Mouse (Mus musculus): ENCODE measurements around the gene Necab2. TPM values are rescaled to one million over a fixed set of nuclear protein-coding genes. Genes with fewer than 3 reads are reported as not detected.

Necab2 gene
- polyA plus RNA-seq, 1 experiment = 0.72 TPM

DNA sequence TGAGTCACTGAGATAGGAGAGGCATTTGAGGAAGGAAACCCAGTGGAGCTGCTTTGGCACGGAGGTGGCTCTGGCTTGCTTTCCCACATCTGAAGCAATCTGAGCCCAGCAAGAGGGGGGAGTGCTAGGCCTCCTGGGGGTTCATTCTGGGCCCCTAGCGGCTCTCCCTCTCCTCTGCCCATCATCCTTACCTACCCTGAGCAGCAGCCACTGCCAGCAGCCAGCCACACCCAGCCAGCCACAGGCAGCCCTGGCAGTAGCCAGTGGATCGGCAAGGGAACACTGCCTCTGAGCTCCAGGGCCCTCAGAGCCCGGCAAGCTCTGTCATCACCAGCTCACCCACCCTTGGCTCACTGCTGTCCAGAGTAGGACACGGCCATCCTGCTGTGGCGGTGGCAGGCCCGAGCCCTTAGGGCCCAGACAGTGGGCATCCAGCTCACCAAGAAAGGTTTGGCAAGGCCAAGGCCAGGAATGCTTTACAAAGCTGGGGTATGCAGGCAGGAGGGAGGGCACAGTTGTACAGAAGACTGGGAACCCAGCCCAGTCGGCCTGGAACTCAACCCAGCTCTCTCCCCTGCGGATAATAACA is 24.3 kb upstream of the Necab2 start:
- no peak overlapping the region for H3K4me3 ChIP-seq (ENCODE audit: low read depth, low read length)
- no peaks in the 10 kb centered on the region for H3K36me3 ChIP-seq (ENCODE audit: control insufficient read depth, insufficient read depth, low read length)
- 62% methylated on average over 9 of the region's 9 CpGs for WGBS
- H3K4me1 ChIP-seq (ENCODE audit: control insufficient read depth, insufficient read depth, insufficient read length, low read length) = peaks cover 29% of the 10 kb centered on the region
- H3K27ac ChIP-seq (ENCODE audit: insufficient read depth, low read depth, low read length) = peak overlapping the region; percentile 23; the same call in 1 of the 2 replicates
- no peaks in the 10 kb centered on the region for H3K27me3 ChIP-seq (ENCODE audit: control insufficient read depth, insufficient read depth, low read length)
- TF ChIP-seq POLR2A (IDR thresholded peaks at IDR 0.05; ENCODE audit: low read depth, low read length) (no peak), CTCF (IDR thresholded peaks at IDR 0.05; ENCODE audit: extremely low read depth, insufficient read length, insufficient replicate concordance, low read depth, low read length) (no peak)

DNA sequence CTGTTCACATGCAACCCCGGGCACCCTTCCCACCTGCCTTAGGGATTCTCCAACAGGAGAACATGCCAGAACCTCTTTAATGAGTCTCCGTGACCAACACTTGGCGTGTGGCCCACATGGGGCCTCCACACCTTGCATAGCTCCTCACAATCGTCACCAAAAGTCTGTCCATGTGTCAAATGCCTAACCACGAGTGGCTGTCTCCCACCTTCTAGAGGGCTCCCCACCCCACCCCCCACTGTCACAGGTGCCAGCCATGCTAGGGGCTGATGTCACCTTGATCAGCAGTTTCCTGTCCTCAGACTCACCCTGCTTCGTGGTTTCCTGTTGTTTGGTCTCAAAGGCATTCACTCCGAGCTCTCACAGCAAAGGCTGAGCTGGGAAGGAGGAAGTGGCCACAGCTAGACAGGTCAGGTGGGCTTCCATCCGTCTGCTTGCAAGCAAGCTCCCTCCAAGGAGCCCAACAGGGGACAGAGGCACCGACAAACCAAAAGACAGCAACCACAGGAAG is 22.8 kb upstream of the Necab2 start:
- H3K4me1 ChIP-seq (ENCODE audit: control insufficient read depth, insufficient read depth, insufficient read length, low read length) = peaks cover 41% of the 10 kb centered on the region
- no peaks in the 10 kb centered on the region for H3K27me3 ChIP-seq (ENCODE audit: control insufficient read depth, insufficient read depth, low read length)
- peak overlapping the region; percentile 92 for H3K27ac ChIP-seq (ENCODE audit: insufficient read depth, low read depth, low read length)
- H3K36me3 ChIP-seq (ENCODE audit: control insufficient read depth, insufficient read depth, low read length) = no peaks in the 10 kb centered on the region
- WGBS = 20% methylated on average over 9 of the region's 9 CpGs
- H3K4me3 ChIP-seq (ENCODE audit: low read depth, low read length) = peak overlapping the region; percentile 23
- TF ChIP-seq CTCF (IDR thresholded peaks at IDR 0.05; ENCODE audit: extremely low read depth, insufficient read length, insufficient replicate concordance, low read depth, low read length) (no peak), POLR2A (IDR thresholded peaks at IDR 0.05; ENCODE audit: low read depth, low read length) (0 out of 2 replicates have a peak, but pooled peaks have one; percentile 26)

DNA sequence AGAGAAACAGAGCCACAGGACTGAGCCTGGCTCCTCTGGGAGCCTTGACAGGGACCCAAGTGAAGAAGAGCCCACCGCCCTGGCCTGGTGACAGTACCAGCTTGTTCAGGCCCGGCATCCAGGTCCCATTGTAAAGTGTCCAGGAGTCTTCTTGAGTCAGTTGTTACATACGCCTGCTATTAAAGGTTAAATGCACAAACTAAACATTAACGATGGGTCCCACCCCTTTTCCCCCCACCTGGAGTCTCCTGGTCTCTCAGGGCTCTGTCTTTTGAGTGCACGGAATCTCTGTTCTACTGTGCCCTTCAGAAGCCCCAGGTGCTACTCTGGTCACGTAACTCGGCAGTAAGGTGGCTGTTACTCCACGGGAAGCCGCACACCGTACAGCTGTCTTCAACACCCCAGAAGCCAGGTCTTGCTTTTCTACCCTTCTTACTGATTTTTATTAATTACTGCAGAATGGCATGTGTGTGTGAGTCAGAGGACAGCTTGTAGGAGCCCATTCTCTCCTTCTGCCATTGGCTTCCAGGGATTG is 22.3 kb upstream of the Necab2 start:
- 71% methylated on average over 10 of the region's 10 CpGs for WGBS
- H3K27me3 ChIP-seq (ENCODE audit: control insufficient read depth, insufficient read depth, low read length) = no peaks in the 10 kb centered on the region
- peaks cover 47% of the 10 kb centered on the region for H3K4me1 ChIP-seq (ENCODE audit: control insufficient read depth, insufficient read depth, insufficient read length, low read length)
- TF ChIP-seq POLR2A (IDR thresholded peaks at IDR 0.05; ENCODE audit: low read depth, low read length) (no peak), CTCF (IDR thresholded peaks at IDR 0.05; ENCODE audit: extremely low read depth, insufficient read length, insufficient replicate concordance, low read depth, low read length) (no peak)
- peak overlapping the region; percentile 92 for H3K27ac ChIP-seq (ENCODE audit: insufficient read depth, low read depth, low read length)
- H3K4me3 ChIP-seq (ENCODE audit: low read depth, low read length) = 0 out of 2 replicates have a peak overlapping the region, but pooled peaks have one; percentile 5
- H3K36me3 ChIP-seq (ENCODE audit: control insufficient read depth, insufficient read depth, low read length) = no peaks in the 10 kb centered on the region

GRCm38 (mm10) chr8:119424740-119425139 is 21.8 kb upstream of the Necab2 start:
- Histone ChIP-seq H3K4me1 (ENCODE audit: control insufficient read depth, insufficient read depth, insufficient read length, low read length) (peaks cover 49% of the 10 kb centered on the region), H3K27ac (ENCODE audit: insufficient read depth, low read depth, low read length) (peak overlapping the region; percentile 92), H3K4me3 (ENCODE audit: low read depth, low read length) (0 out of 2 replicates have a peak overlapping the region, but pooled peaks have one; percentile 5), H3K36me3 (ENCODE audit: control insufficient read depth, insufficient read depth, low read length) (no peaks in the 10 kb centered on the region), H3K27me3 (ENCODE audit: control insufficient read depth, insufficient read depth, low read length) (no peaks in the 10 kb centered on the region)
- no peak for TF ChIP-seq CTCF (IDR thresholded peaks at IDR 0.05; ENCODE audit: extremely low read depth, insufficient read length, insufficient replicate concordance, low read depth, low read length)
- no peak for TF ChIP-seq POLR2A (IDR thresholded peaks at IDR 0.05; ENCODE audit: low read depth, low read length)
- 72% methylated on average over 10 of the region's 10 CpGs for WGBS

- no peaks in the 10 kb centered on the region for H3K27me3 ChIP-seq (ENCODE audit: control insufficient read depth, insufficient read depth, low read length)
- H3K4me3 ChIP-seq (ENCODE audit: low read depth, low read length) = peak overlapping the region; percentile 29
- peak overlapping the region; percentile 92 for H3K27ac ChIP-seq (ENCODE audit: insufficient read depth, low read depth, low read length)
- no peaks in the 10 kb centered on the region for H3K36me3 ChIP-seq (ENCODE audit: control insufficient read depth, insufficient read depth, low read length)
- peaks cover 51% of the 10 kb centered on the region for H3K4me1 ChIP-seq (ENCODE audit: control insufficient read depth, insufficient read depth, insufficient read length, low read length)
- TF ChIP-seq POLR2A (IDR thresholded peaks at IDR 0.05; ENCODE audit: low read depth, low read length) (no peak), CTCF (IDR thresholded peaks at IDR 0.05; ENCODE audit: extremely low read depth, insufficient read length, insufficient replicate concordance, low read depth, low read length) (no peak)
- 73% methylated on average over 10 of the region's 10 CpGs for WGBS
Measured at GRCm38 (mm10) chr8:119425533-119425932, 21.0 kb upstream of the Necab2 start.

DNA sequence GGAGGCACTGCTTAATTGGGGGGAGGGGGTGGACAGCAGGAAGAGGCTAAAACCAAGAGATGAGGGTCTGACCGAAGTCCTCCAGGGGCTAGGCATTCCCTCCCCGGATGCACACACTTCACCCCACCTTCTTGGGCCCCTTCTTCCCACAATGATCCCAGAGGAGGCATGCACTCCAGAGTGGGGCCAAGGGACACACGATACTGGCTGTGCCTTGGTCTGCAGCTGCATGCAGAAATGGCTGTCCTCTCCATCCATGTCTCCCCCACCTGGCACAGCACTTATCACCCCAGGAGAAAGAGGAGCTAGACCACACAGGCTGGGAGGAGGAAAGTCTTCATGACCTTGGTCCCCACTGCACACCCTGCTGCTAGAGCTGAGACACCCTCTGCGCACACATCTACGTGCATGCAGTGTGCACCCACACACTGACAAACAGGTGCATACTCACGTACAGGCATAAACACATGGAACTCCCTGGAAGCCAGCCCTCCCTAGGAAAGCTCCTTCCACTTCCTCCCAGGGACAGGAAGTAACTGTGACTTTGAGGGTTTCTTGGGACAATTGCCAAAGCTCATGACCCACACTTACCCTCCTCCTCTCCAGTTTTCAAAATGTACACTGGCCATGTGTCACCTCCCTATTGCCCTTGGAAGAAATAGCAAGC is 20.3 kb upstream of the Necab2 start:
- Histone ChIP-seq H3K4me3 (ENCODE audit: low read depth, low read length) (peak overlapping the region; percentile 29), H3K4me1 (ENCODE audit: control insufficient read depth, insufficient read depth, insufficient read length, low read length) (peaks cover 51% of the 10 kb centered on the region), H3K27me3 (ENCODE audit: control insufficient read depth, insufficient read depth, low read length) (no peaks in the 10 kb centered on the region), H3K36me3 (ENCODE audit: control insufficient read depth, insufficient read depth, low read length) (no peaks in the 10 kb centered on the region), H3K27ac (ENCODE audit: insufficient read depth, low read depth, low read length) (peak overlapping the region; percentile 92)
- 76% methylated on average over 6 of the region's 6 CpGs for WGBS
- TF ChIP-seq CTCF (IDR thresholded peaks at IDR 0.05; ENCODE audit: extremely low read depth, insufficient read length, insufficient replicate concordance, low read depth, low read length) = no peak
- TF ChIP-seq POLR2A (IDR thresholded peaks at IDR 0.05; ENCODE audit: low read depth, low read length) = no peak

All from small intestine, adult 2 months (tissue).